Mouse (Mus musculus) kidney, postnatal 10 days (tissue): ENCODE measurements around the gene Rpap1.
"Not testable (repeated sequence)": the region's sequence is repeated elsewhere in the genome, so short reads cannot be mapped to it uniquely, and the experiment has no call there.

Source experiments
- DNase-seq: peaks from one replicate; pipeline ENCODE4 v3.0.0; 2021; ENCODE audit warnings: mixed read lengths

The Rpap1 gene

DNA sequence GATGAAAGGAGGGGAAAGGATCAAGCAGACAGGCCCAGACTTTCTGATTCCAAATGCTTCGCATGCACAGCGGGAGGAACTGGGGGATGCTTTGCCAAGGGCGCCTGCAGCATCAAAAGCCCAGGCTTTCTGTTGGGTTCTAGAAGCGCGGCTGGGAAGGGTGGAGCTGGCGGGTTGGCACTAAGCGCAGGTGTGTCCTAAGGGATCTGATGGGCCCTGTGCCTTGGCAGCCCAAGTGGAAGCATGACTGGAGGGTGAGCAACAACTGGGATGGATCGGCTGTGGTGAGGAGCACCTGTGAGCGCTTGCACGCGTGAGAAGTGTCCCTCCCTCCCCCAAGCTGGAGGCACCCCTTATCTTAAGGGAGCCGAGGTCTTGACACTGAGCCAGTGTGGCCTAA, 50.2 kb downstream of the Rpap1 start:
- no peak for DNase-seq

- DNase-seq = no peak
Measured at GRCm38 (mm10) chr2:119730735-119731134, 56.6 kb downstream of the Rpap1 start.

DNA sequence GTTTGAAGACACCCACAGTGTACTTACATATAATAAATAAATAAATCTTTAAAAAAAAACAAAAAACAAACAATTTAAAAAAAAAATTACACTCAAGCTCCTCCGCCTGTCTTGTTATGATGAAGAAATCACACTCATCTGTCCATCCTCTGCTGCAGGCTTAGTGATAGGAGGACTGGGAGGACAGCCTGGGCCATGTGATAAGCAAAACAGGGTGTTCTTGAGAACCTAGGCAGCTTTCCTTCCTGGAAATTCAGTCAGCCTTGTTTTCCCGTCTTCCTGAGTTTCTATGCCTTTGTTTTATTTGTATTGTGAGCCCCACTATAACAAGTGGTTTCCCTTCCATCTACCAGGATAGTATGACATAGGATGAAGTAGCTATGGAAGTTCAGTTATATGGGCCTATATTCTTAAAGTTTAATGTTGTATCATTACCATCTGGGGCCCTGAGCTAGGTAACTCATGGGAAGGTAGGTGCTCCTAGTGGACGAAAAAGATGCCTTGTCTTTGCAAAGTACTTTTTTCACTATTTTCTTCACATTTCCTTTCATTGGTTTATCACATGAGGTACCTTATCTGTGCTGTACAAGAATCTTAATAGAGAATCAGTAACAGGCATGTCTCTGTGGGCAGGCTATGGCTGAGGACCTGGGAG, 59.4 kb downstream of the Rpap1 start:
- DNase-seq = no peak

GRCm38 (mm10) chr2:119721070-119721469, 66.3 kb downstream of the Rpap1 start:
- no peak for DNase-seq

- DNase-seq = not testable (repeated sequence)
Measured at GRCm38 (mm10) chr2:119715868-119716267, 71.5 kb downstream of the Rpap1 start.
